Mouse (Mus musculus) hindbrain, postnatal 0 days (tissue): ENCODE data around the gene Hnrnpul1. TPM values are rescaled to one million over a fixed set of nuclear protein-coding genes. Genes with fewer than 3 reads are reported as not detected.

ENCODE experiments used
- ATAC-seq: fragments of 200-750 bp; cut with Nextera tagmentation; 2 replicates; pipeline ENCODE4 v1.8.0; 2017; ENCODE audit warnings: mild to moderate bottlenecking, moderate TSS enrichment, moderate library complexity
- DNase-seq: peaks from one replicate; pipeline ENCODE4 v3.0.0-alpha.2; 2015; ENCODE audit warnings: low spot score
- H3K27ac ChIP-seq: fragments of 300-500 bp; sonication (generic); 2 replicates; pipeline ENCODE4 v1.5.1; 2014; ENCODE audit warnings: mild to moderate bottlenecking
- H3K27me3 ChIP-seq: fragments of 300-500 bp; sonication (generic); 2 replicates; pipeline ENCODE4 v1.6.1; 2014; ENCODE audit warnings: low read length, mixed read lengths; ENCODE audit not compliant: insufficient read depth
- H3K36me3 ChIP-seq: fragments of 300-500 bp; sonication (generic); 2 replicates; pipeline ENCODE4 v1.6.1; 2014; ENCODE audit warnings: low read length, mixed read lengths; ENCODE audit not compliant: insufficient read depth
- H3K4me1 ChIP-seq: fragments of 300-500 bp; sonication (generic); 2 replicates; pipeline ENCODE4 v1.6.1; 2014; ENCODE audit warnings: antibody characterized with exemption, low read length, mixed read lengths; ENCODE audit not compliant: insufficient read depth
- H3K4me2 ChIP-seq: fragments of 300-500 bp; sonication (generic); 2 replicates; pipeline ENCODE4 v1.6.1; 2014; ENCODE audit warnings: low read depth, mild to moderate bottlenecking, low read length, moderate library complexity, mixed read lengths
- H3K4me3 ChIP-seq: fragments of 300-500 bp; sonication (generic); 2 replicates; pipeline ENCODE4 v1.5.1; 2014; ENCODE audit warnings: low read length
- H3K9ac ChIP-seq: fragments of 300-500 bp; sonication (generic); replicated peaks from 2 replicates; pipeline ENCODE4 v1.6.1; 2014; ENCODE audit warnings: mild to moderate bottlenecking, low read length, moderate library complexity, mixed read lengths
- H3K9me3 ChIP-seq: fragments of 300-500 bp; sonication (generic); 2 replicates; pipeline ENCODE4 v1.6.1; 2016; ENCODE audit warnings: low read length, mixed read lengths
- CTCF ChIP-seq: IDR thresholded peaks from 2 replicates; pipeline ENCODE4 v1.5.1; 2016; ENCODE audit warnings: antibody characterized with exemption, control low read depth, low read depth
- WGBS: fragments of 180-500 bp; shearing (Covaris S2); extraction: QIAGEN DNeasy Blood & Tissue Kit; methylation state at CpG from one replicate; pipeline ENCODE4 v1.1.7; 2014; 5-methylcytosine and 5-hydroxymethylcytosine counted together
- polyA plus RNA-seq: library from polyadenylated mRNA; unstranded; fragments of >200 nt; fragmentation: Nextera tagmentation; extraction: Ambion mirVana; gene quantifications from 2 replicates; pipeline ENCODE4 v1.2.1, GENCODE M21; 2015
- total RNA-seq: library from RNA; depleted of rRNA; stranded (reverse); fragments of >200 nt; gene quantifications from 2 replicates; pipeline ENCODE4 v1.2.3, GENCODE M21; 2014

The Hnrnpul1 gene
- total and polyA plus RNA-seq, 2 experiments from 2014 or later, result 44.6 to 116 TPM

GRCm38 (mm10) chr7:25707581-25708292 is 46.8 kb downstream of the Hnrnpul1 start:
- no peak overlapping the region for H3K4me2 ChIP-seq
- no peak for TF ChIP-seq CTCF
- H3K27me3 ChIP-seq, result no peaks in the 10 kb centered on the region
- peaks cover 19% of the 10 kb centered on the region for H3K4me1 ChIP-seq
- WGBS, result 61% methylated on average over 15 of the region's 15 CpGs
- DNase-seq, result no peak
- H3K9me3 ChIP-seq, result no peaks in the 10 kb centered on the region
- H3K36me3 ChIP-seq, result no peaks in the 10 kb centered on the region
- peak overlapping the region; percentile 36; the same call in 1 of the 2 replicates for H3K27ac ChIP-seq
- H3K9ac ChIP-seq, result no peak overlapping the region
- no peak overlapping the region for H3K4me3 ChIP-seq
- ATAC-seq, result no peak

- WGBS, result 53% methylated on average over 6 of the region's 7 CpGs
- no peak for TF ChIP-seq CTCF
- H3K9me3 ChIP-seq, result no peaks in the 10 kb centered on the region
- H3K36me3 ChIP-seq, result no peaks in the 10 kb centered on the region
- no peaks in the 10 kb centered on the region for H3K27me3 ChIP-seq
- H3K9ac ChIP-seq, result no peak overlapping the region
- DNase-seq, result no peak
- no peak overlapping the region; the same call in 1 of the 2 replicates for H3K27ac ChIP-seq
- no peak overlapping the region for H3K4me2 ChIP-seq
- ATAC-seq, result no peak
- H3K4me3 ChIP-seq, result no peak overlapping the region
- H3K4me1 ChIP-seq, result peaks cover 19% of the 10 kb centered on the region
These were observed 47.9 kb downstream of the Hnrnpul1 start for GRCm38 (mm10) chr7:25706578-25707170.

DNA sequence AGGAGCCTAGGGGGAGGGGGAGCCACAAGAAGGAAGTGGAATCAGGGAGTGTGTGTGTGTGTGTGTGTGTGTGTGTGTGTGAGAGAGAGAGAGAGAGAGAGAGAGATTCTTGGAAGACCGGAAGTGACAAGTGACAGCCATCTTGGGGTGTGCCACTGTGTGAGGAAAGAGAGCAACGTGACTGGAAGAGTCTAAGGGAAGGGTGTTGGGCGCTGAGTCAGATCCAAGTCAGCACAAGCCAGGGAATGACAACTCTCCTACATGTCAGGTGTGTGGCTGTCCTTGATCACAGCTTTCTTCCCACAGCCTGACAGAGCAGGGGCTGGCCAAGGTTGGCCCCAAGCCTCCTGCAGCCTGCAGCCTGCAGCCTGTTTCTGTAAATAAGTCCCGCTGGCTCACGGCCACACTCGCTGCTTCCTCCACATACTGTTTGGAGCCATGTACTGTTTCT is 48.7 kb downstream of the Hnrnpul1 start:
- Histone ChIP-seq H3K36me3 (no peaks in the 10 kb centered on the region), H3K4me1 (peaks cover 14% of the 10 kb centered on the region), H3K27ac (no peak overlapping the region), H3K27me3 (no peaks in the 10 kb centered on the region), H3K9me3 (no peaks in the 10 kb centered on the region), H3K4me2 (no peak overlapping the region), H3K9ac (no peak overlapping the region), H3K4me3 (no peak overlapping the region)
- WGBS, result 52% methylated on average over 6 of the region's 6 CpGs
- DNase-seq, result no peak
- TF ChIP-seq CTCF, result no peak
- ATAC-seq, result no peak

GRCm38 (mm10) chr7:25704716-25705364 is 49.7 kb downstream of the Hnrnpul1 start:
- Histone ChIP-seq H3K36me3 (no peaks in the 10 kb centered on the region), H3K4me3 (peak overlapping the region; percentile 29), H3K4me2 (peak overlapping the region; percentile 63), H3K9me3 (no peaks in the 10 kb centered on the region), H3K27me3 (no peaks in the 10 kb centered on the region), H3K4me1 (peaks cover 4% of the 10 kb centered on the region; the same call in 1 of the 2 replicates), H3K9ac (peak overlapping the region; percentile 18; the same call in 1 of the 2 replicates), H3K27ac (no peak overlapping the region)
- TF ChIP-seq CTCF, result no peak
- 7% methylated on average over 34 of the region's 37 CpGs for WGBS
- DNase-seq (peak; percentile 25), ATAC-seq (peak; percentile 48; the same call in 1 of the 2 replicates)

GRCm38 (mm10) chr7:25703793-25704494 is 50.6 kb downstream of the Hnrnpul1 start:
- 0 out of 2 replicates have a peak, but pooled peaks cover 3% of the 10 kb centered on the region for H3K4me1 ChIP-seq
- no peaks in the 10 kb centered on the region for H3K27me3 ChIP-seq
- no peaks in the 10 kb centered on the region for H3K9me3 ChIP-seq
- H3K27ac ChIP-seq, result no peak overlapping the region
- H3K9ac ChIP-seq, result no peak overlapping the region
- WGBS, result 17% methylated on average over 10 of the region's 10 CpGs
- H3K36me3 ChIP-seq, result no peaks in the 10 kb centered on the region
- TF ChIP-seq CTCF, result no peak
- no peak for DNase-seq
- ATAC-seq, result peak; percentile 30; the same call in 1 of the 2 replicates
- no peak overlapping the region for H3K4me3 ChIP-seq
- peak overlapping the region; percentile 63; the same call in 1 of the 2 replicates for H3K4me2 ChIP-seq

- TF ChIP-seq CTCF, result peak; percentile 17; the same call in 1 of the 2 replicates
- DNase-seq (no peak), ATAC-seq (no peak)
- Histone ChIP-seq H3K9me3 (no peaks in the 10 kb centered on the region), H3K4me3 (no peak overlapping the region), H3K36me3 (no peaks in the 10 kb centered on the region), H3K27me3 (no peaks in the 10 kb centered on the region), H3K9ac (no peak overlapping the region), H3K4me1 (0 out of 2 replicates have a peak, but pooled peaks cover 3% of the 10 kb centered on the region), H3K27ac (no peak overlapping the region), H3K4me2 (no peak overlapping the region)
- 98% methylated on average over 2 of the region's 2 CpGs for WGBS
These were observed 52.2 kb downstream of the Hnrnpul1 start for GRCm38 (mm10) chr7:25702350-25702749.
